Mouse (Mus musculus): ENCODE data around the gene Col9a1. TPM values are rescaled to one million over a fixed set of nuclear protein-coding genes. Genes with fewer than 3 reads are reported as not detected.

Gene Col9a1
- polyA plus RNA-seq, 1 experiment from 2014 or later = 2.9 TPM

GRCm38 (mm10) chr1:24226941-24227711, 49.7 kb downstream of the Col9a1 start:
- Histone ChIP-seq H3K4me2 (ENCODE audit: low read length) (no peak overlapping the region), H3K27me3 (replicated peaks; ENCODE audit: control insufficient read depth, insufficient read depth, low read length) (no peaks in the 10 kb centered on the region), H3K9ac (ENCODE audit: low read length) (no peak overlapping the region), H3K27ac (ENCODE audit: low read depth) (no peak overlapping the region), H3K4me3 (ENCODE audit: low read depth, low read length) (no peak overlapping the region), H3K4me1 (replicated peaks; ENCODE audit: control insufficient read depth, insufficient read depth, low read length) (no peaks in the 10 kb centered on the region; the same call in 1 of the 2 replicates), H3K9me3 (ENCODE audit: control insufficient read depth, low read length) (no peaks in the 10 kb centered on the region), H3K36me3 (ENCODE audit: control insufficient read depth, insufficient read depth, low read length) (no peaks in the 10 kb centered on the region)
- DNase-seq (ENCODE audit: low spot score) (no peak), ATAC-seq (replicated peaks; ENCODE audit: low FRiP score, low TSS enrichment, low read depth) (no peak)
- WGBS = 85% methylated on average over 6 of the region's 6 CpGs

GRCm38 (mm10) chr1:24229552-24229951, 52.1 kb downstream of the Col9a1 start:
- WGBS = 79% methylated on average over 1 of the region's 1 CpGs
- H3K27me3 ChIP-seq (replicated peaks; ENCODE audit: control insufficient read depth, insufficient read depth, low read length) = no peaks in the 10 kb centered on the region
- ATAC-seq (replicated peaks; ENCODE audit: low FRiP score, low TSS enrichment, low read depth) (no peak), DNase-seq (ENCODE audit: low spot score) (no peak)
- no peaks in the 10 kb centered on the region for H3K36me3 ChIP-seq (ENCODE audit: control insufficient read depth, insufficient read depth, low read length)
- no peaks in the 10 kb centered on the region for H3K9me3 ChIP-seq (ENCODE audit: control insufficient read depth, low read length)
- H3K9ac ChIP-seq (ENCODE audit: low read length) = no peak overlapping the region
- H3K4me2 ChIP-seq (ENCODE audit: low read length) = no peak overlapping the region
- no peak overlapping the region for H3K27ac ChIP-seq (ENCODE audit: low read depth)
- H3K4me1 ChIP-seq (replicated peaks; ENCODE audit: control insufficient read depth, insufficient read depth, low read length) = no peaks in the 10 kb centered on the region; the same call in 1 of the 2 replicates
- H3K4me3 ChIP-seq (ENCODE audit: low read depth, low read length) = no peak overlapping the region

- no peaks in the 10 kb centered on the region for H3K9me3 ChIP-seq (ENCODE audit: control insufficient read depth, low read length)
- no peaks in the 10 kb centered on the region for H3K36me3 ChIP-seq (ENCODE audit: control insufficient read depth, insufficient read depth, low read length)
- no peak overlapping the region for H3K9ac ChIP-seq (ENCODE audit: low read length)
- no peaks in the 10 kb centered on the region for H3K27me3 ChIP-seq (replicated peaks; ENCODE audit: control insufficient read depth, insufficient read depth, low read length)
- ATAC-seq (replicated peaks; ENCODE audit: low FRiP score, low TSS enrichment, low read depth) = 0 out of 2 replicates have a peak, but pooled peaks have one; percentile 12
- no peaks in the 10 kb centered on the region; the same call in 1 of the 2 replicates for H3K4me1 ChIP-seq (replicated peaks; ENCODE audit: control insufficient read depth, insufficient read depth, low read length)
- 15% methylated on average over 8 of the region's 8 CpGs for WGBS
- H3K4me2 ChIP-seq (ENCODE audit: low read length) = no peak overlapping the region
- no peak overlapping the region for H3K4me3 ChIP-seq (ENCODE audit: low read depth, low read length)
- DNase-seq (ENCODE audit: low spot score) = no peak
- no peak overlapping the region for H3K27ac ChIP-seq (ENCODE audit: low read depth)
Observed at GRCm38 (mm10) chr1:24230428-24230827, 53.0 kb downstream of the Col9a1 start.

- Histone ChIP-seq H3K4me3 (ENCODE audit: low read depth, low read length) (no peak overlapping the region), H3K9ac (ENCODE audit: low read length) (no peak overlapping the region), H3K4me1 (replicated peaks; ENCODE audit: control insufficient read depth, insufficient read depth, low read length) (no peaks in the 10 kb centered on the region), H3K36me3 (ENCODE audit: control insufficient read depth, insufficient read depth, low read length) (no peaks in the 10 kb centered on the region), H3K9me3 (ENCODE audit: control insufficient read depth, low read length) (no peaks in the 10 kb centered on the region), H3K27ac (ENCODE audit: low read depth) (no peak overlapping the region), H3K4me2 (ENCODE audit: low read length) (no peak overlapping the region), H3K27me3 (replicated peaks; ENCODE audit: control insufficient read depth, insufficient read depth, low read length) (no peaks in the 10 kb centered on the region)
- DNase-seq (ENCODE audit: low spot score) (no peak), ATAC-seq (replicated peaks; ENCODE audit: low FRiP score, low TSS enrichment, low read depth) (no peak)
- 70% methylated on average over 3 of the region's 3 CpGs for WGBS
Observed at GRCm38 (mm10) chr1:24231504-24232270, 54.3 kb downstream of the Col9a1 start.

GRCm38 (mm10) chr1:24236330-24236729, 58.9 kb downstream of the Col9a1 start:
- H3K27ac ChIP-seq (ENCODE audit: low read depth) = no peak overlapping the region
- H3K9me3 ChIP-seq (ENCODE audit: control insufficient read depth, low read length) = no peaks in the 10 kb centered on the region
- no peaks in the 10 kb centered on the region for H3K36me3 ChIP-seq (ENCODE audit: control insufficient read depth, insufficient read depth, low read length)
- no peak overlapping the region for H3K4me3 ChIP-seq (ENCODE audit: low read depth, low read length)
- H3K9ac ChIP-seq (ENCODE audit: low read length) = no peak overlapping the region
- 37% methylated on average over 1 of the region's 1 CpGs for WGBS
- no peak for DNase-seq (ENCODE audit: low spot score)
- H3K4me1 ChIP-seq (replicated peaks; ENCODE audit: control insufficient read depth, insufficient read depth, low read length) = no peaks in the 10 kb centered on the region
- H3K27me3 ChIP-seq (replicated peaks; ENCODE audit: control insufficient read depth, insufficient read depth, low read length) = no peaks in the 10 kb centered on the region
- no peak overlapping the region for H3K4me2 ChIP-seq (ENCODE audit: low read length)
- ATAC-seq (replicated peaks; ENCODE audit: low FRiP score, low TSS enrichment, low read depth) = peak; percentile 66; the same call in 1 of the 2 replicates

GRCm38 (mm10) chr1:24240039-24240691, 62.8 kb downstream of the Col9a1 start:
- Histone ChIP-seq H3K4me3 (ENCODE audit: low read depth, low read length) (no peak overlapping the region), H3K27me3 (replicated peaks; ENCODE audit: control insufficient read depth, insufficient read depth, low read length) (no peaks in the 10 kb centered on the region), H3K4me2 (ENCODE audit: low read length) (no peak overlapping the region), H3K4me1 (replicated peaks; ENCODE audit: control insufficient read depth, insufficient read depth, low read length) (no peaks in the 10 kb centered on the region), H3K36me3 (ENCODE audit: control insufficient read depth, insufficient read depth, low read length) (no peaks in the 10 kb centered on the region), H3K27ac (ENCODE audit: low read depth) (no peak overlapping the region), H3K9ac (ENCODE audit: low read length) (no peak overlapping the region), H3K9me3 (ENCODE audit: control insufficient read depth, low read length) (no peaks in the 10 kb centered on the region)
- no peak for DNase-seq (ENCODE audit: low spot score)
- ATAC-seq (replicated peaks; ENCODE audit: low FRiP score, low TSS enrichment, low read depth) = no peak
- WGBS = 80% methylated on average over 8 of the region's 8 CpGs

- Histone ChIP-seq H3K9me3 (ENCODE audit: control insufficient read depth, low read length) (no peaks in the 10 kb centered on the region), H3K27me3 (replicated peaks; ENCODE audit: control insufficient read depth, insufficient read depth, low read length) (no peaks in the 10 kb centered on the region), H3K9ac (ENCODE audit: low read length) (no peak overlapping the region), H3K36me3 (ENCODE audit: control insufficient read depth, insufficient read depth, low read length) (no peaks in the 10 kb centered on the region), H3K4me1 (replicated peaks; ENCODE audit: control insufficient read depth, insufficient read depth, low read length) (no peaks in the 10 kb centered on the region), H3K27ac (ENCODE audit: low read depth) (no peak overlapping the region), H3K4me3 (ENCODE audit: low read depth, low read length) (no peak overlapping the region), H3K4me2 (ENCODE audit: low read length) (no peak overlapping the region)
- DNase-seq (ENCODE audit: low spot score) (no peak), ATAC-seq (replicated peaks; ENCODE audit: low FRiP score, low TSS enrichment, low read depth) (no peak)
- WGBS = 82% methylated on average over 10 of the region's 10 CpGs
Observed at GRCm38 (mm10) chr1:24244931-24245330, 67.5 kb downstream of the Col9a1 start.

GRCm38 (mm10) chr1:24245700-24246375, 68.4 kb downstream of the Col9a1 start:
- no peak overlapping the region for H3K4me2 ChIP-seq (ENCODE audit: low read length)
- H3K4me1 ChIP-seq (replicated peaks; ENCODE audit: control insufficient read depth, insufficient read depth, low read length) = no peaks in the 10 kb centered on the region
- no peak for DNase-seq (ENCODE audit: low spot score)
- no peak overlapping the region for H3K9ac ChIP-seq (ENCODE audit: low read length)
- no peaks in the 10 kb centered on the region for H3K36me3 ChIP-seq (ENCODE audit: control insufficient read depth, insufficient read depth, low read length)
- no peak overlapping the region for H3K27ac ChIP-seq (ENCODE audit: low read depth)
- no peaks in the 10 kb centered on the region for H3K9me3 ChIP-seq (ENCODE audit: control insufficient read depth, low read length)
- H3K27me3 ChIP-seq (replicated peaks; ENCODE audit: control insufficient read depth, insufficient read depth, low read length) = no peaks in the 10 kb centered on the region
- no peak overlapping the region for H3K4me3 ChIP-seq (ENCODE audit: low read depth, low read length)
- no peak for ATAC-seq (replicated peaks; ENCODE audit: low FRiP score, low TSS enrichment, low read depth)
- WGBS = 67% methylated on average over 13 of the region's 13 CpGs
